Mouse (Mus musculus) hindbrain, embryonic 14.5 days (tissue): ENCODE measurements around the gene Alk. TPM values are rescaled to one million over a fixed set of nuclear protein-coding genes. Genes with fewer than 3 reads are reported as not detected.

ENCODE experiments used
- ATAC-seq: fragments of 200-750 bp; cut with Nextera tagmentation; 2 replicates; pipeline ENCODE4 v1.8.0; 2017; ENCODE audit warnings: moderate number of reproducible peaks, mild to moderate bottlenecking, moderate TSS enrichment, moderate library complexity; ENCODE audit not compliant: low FRiP score
- DNase-seq: peaks from one replicate; pipeline ENCODE4 v3.0.0-alpha.2; 2015; ENCODE audit warnings: low spot score
- H3K27ac ChIP-seq: fragments of 300-500 bp; sonication (generic); 2 replicates; pipeline ENCODE4 v1.5.1; 2014; ENCODE audit warnings: mild to moderate bottlenecking, moderate library complexity
- H3K27me3 ChIP-seq: fragments of 300-500 bp; sonication (generic); 2 replicates; pipeline ENCODE4 v1.6.1; 2014; ENCODE audit warnings: mild to moderate bottlenecking, low read length, mixed read lengths; ENCODE audit not compliant: control insufficient read depth, insufficient read depth
- H3K36me3 ChIP-seq: fragments of 300-500 bp; sonication (generic); replicated peaks from 2 replicates; pipeline ENCODE4 v1.6.1; 2014; ENCODE audit not compliant: control insufficient read depth, insufficient read depth
- H3K4me1 ChIP-seq: fragments of 300-500 bp; sonication (generic); replicated peaks from 2 replicates; pipeline ENCODE4 v1.6.1; 2014; ENCODE audit warnings: antibody characterized with exemption, low read length, mixed read lengths; ENCODE audit not compliant: control insufficient read depth, insufficient read depth
- H3K4me2 ChIP-seq: fragments of 300-500 bp; sonication (generic); replicated peaks from 2 replicates; pipeline ENCODE4 v1.6.1; 2014; ENCODE audit warnings: mild to moderate bottlenecking, moderate library complexity
- H3K4me3 ChIP-seq: fragments of 300-500 bp; sonication (generic); replicated peaks from 2 replicates; pipeline ENCODE4 v1.5.1; 2014; ENCODE audit warnings: mild to moderate bottlenecking, low read length
- H3K9ac ChIP-seq: fragments of 300-500 bp; sonication (generic); 2 replicates; pipeline ENCODE4 v1.6.1; 2014
- H3K9me3 ChIP-seq: fragments of 300-500 bp; sonication (generic); 2 replicates; pipeline ENCODE4 v1.6.1; 2016; ENCODE audit warnings: low read length; ENCODE audit not compliant: control insufficient read depth
- WGBS: fragments of 180-500 bp; shearing (Covaris S2); extraction: QIAGEN DNeasy Blood & Tissue Kit; methylation state at CpG from one replicate; pipeline ENCODE4 v1.1.7; 2014; 5-methylcytosine and 5-hydroxymethylcytosine counted together
- polyA plus RNA-seq: library from polyadenylated mRNA; unstranded; fragments of >200 nt; fragmentation: Nextera tagmentation; extraction: Ambion mirVana; gene quantifications from 2 replicates; pipeline ENCODE4 v1.2.1, GENCODE M21; 2014

Alk gene
- polyA plus RNA-seq, 1 experiment from 2014 or later: 3.2 TPM

DNA sequence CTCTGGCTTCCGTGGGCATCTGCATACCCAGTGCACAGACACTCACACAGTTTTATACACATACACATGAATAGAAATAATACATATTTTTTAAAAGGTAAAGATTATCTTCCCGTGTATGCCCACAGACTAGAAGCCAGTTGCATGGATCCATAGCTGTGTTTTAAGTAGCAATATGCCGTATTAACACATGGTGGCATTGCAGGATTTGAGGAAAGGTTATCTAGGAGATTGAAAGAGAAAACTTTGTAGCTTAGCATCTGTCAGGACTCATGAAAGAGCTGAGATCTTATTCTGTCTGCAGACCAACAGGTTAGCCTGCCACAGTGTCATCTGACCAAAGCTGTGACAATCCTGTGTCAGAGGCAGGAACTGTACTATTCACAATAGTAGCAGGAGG, 772.5 kb downstream of the Alk start:
- Histone ChIP-seq H3K27me3 (no peaks in the 10 kb centered on the region), H3K4me3 (no peak overlapping the region), H3K36me3 (peaks cover 36% of the 10 kb centered on the region), H3K9ac (no peak overlapping the region), H3K27ac (no peak overlapping the region), H3K4me1 (no peaks in the 10 kb centered on the region), H3K9me3 (no peaks in the 10 kb centered on the region), H3K4me2 (no peak overlapping the region)
- no peak for ATAC-seq
- peak; percentile 38 for DNase-seq
- 90% methylated on average over 3 of the region's 3 CpGs for WGBS

DNA sequence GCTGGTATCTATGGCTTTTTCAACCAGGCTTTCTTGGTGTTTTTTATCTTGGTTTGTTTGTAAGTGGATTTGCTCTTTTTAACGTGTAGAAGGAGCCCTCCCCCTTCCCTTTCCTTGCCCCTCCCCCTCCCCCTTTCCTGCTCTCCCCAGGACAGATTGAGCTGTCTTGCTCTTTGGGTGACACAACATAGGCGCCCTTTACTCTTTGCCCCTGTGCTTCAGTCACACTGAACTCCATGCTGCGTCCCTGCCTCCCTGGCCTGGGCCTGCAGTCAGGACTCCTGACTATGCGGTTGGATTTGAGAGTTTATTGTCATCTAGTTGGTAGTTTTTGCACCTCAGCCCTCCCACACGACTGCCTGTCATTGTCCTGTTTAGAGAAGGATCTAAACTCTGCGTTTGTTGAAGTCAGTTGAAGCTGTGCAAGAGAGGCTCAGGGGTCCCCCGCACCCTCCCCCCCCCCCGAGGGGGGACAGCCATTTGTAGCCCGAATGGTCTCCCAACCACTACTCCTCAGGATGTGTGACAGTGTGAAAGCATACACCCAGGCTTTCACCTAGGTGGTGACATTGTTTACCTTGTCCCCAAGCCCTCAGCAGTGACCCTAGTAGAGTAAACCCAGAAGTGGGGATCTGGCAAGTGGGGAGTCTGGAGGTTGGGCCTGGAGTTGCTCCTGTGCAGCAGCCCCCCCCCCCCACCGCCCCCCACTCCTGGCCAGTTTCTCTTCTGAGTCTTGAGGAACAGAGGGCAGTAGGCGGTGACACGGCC, 775.6 kb downstream of the Alk start:
- Histone ChIP-seq H3K4me1 (no peaks in the 10 kb centered on the region), H3K27me3 (no peaks in the 10 kb centered on the region), H3K9ac (no peak overlapping the region), H3K9me3 (no peaks in the 10 kb centered on the region), H3K4me3 (no peak overlapping the region), H3K4me2 (no peak overlapping the region), H3K36me3 (peaks cover 43% of the 10 kb centered on the region), H3K27ac (no peak overlapping the region)
- no peak for ATAC-seq
- WGBS: 71% methylated on average over 12 of the region's 12 CpGs
- no peak for DNase-seq

DNA sequence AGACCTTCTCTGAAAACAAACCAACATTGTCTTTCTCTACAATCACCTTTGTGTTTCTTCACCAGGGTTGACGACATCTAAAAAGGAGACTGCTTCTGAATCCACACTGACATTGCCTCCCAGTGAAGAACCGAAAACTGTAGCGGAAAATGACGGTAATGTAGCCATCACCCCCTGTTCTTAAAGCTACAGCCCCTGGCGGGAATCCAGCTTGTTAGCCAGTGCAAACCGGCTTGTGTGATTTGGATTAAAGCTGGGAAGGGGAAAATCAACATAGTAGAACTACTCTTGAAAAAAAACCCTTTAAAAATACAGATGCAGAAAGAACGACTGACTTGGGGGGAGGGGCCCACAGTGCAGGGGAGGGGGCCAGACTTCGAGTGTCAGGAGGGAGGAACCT, 776.8 kb downstream of the Alk start:
- DNase-seq (no peak), ATAC-seq (no peak)
- H3K4me3 ChIP-seq: no peak overlapping the region
- peaks cover 40% of the 10 kb centered on the region for H3K36me3 ChIP-seq
- no peak overlapping the region for H3K4me2 ChIP-seq
- no peaks in the 10 kb centered on the region for H3K4me1 ChIP-seq
- no peaks in the 10 kb centered on the region for H3K9me3 ChIP-seq
- WGBS: 66% methylated on average over 8 of the region's 8 CpGs
- no peak overlapping the region for H3K9ac ChIP-seq
- no peaks in the 10 kb centered on the region for H3K27me3 ChIP-seq
- no peak overlapping the region for H3K27ac ChIP-seq

DNA sequence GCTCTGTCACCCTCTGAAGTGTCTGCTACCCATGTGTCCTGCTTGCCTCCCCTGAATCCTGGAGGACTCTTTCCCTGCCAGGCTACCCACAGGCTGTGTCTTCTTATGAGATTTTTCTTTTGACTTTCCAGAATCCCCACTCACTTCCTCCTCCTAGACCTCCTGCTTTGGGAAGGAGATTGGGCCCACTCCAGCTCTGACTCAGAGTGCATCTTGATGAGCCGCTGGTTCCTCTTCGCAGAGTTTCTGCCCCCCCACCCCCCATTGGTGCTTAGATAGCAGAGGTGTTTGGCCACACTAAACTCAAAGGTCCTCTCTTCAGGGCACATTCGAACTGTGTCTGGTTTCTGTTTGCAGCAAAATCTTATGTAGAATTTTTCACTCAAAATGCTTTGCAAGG, 777.8 kb downstream of the Alk start:
- Histone ChIP-seq H3K27ac (no peak overlapping the region), H3K9ac (no peak overlapping the region), H3K4me3 (no peak overlapping the region), H3K9me3 (no peaks in the 10 kb centered on the region), H3K27me3 (no peaks in the 10 kb centered on the region), H3K4me2 (no peak overlapping the region), H3K36me3 (peaks cover 42% of the 10 kb centered on the region), H3K4me1 (no peaks in the 10 kb centered on the region)
- DNase-seq: no peak
- 84% methylated on average over 3 of the region's 3 CpGs for WGBS
- ATAC-seq: no peak

DNA sequence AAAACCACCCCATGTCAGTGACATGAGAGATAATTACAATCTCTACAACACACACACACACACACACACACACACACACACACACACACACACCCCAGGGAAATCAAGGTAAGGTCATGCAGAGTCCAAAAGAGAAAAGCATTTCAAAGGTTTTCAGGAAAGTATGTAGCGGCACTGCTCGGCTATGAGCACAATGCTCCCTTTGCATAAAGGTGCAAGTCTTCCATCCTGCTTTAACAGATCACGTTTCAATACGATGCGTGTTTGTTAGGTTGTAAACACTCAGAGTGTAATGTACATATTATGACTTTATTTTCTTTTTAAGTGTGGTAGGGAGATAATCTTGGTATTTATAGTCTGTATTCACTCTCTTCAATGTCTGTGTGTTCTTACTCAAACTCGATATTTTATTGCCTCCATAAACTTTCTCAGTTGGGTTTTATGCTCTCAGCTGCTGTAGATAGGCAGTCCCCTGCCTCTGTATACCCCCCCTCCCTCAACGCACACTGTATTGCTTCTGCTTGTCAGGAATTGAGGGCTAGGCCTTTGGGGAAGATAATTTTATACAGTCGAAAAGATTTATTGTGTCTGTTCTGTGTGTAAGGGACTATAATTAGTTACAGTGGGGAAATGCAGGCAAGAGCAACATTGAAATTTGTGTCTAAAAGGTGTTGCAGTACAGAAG, 780.7 kb downstream of the Alk start:
- Histone ChIP-seq H3K9me3 (no peaks in the 10 kb centered on the region), H3K4me3 (no peak overlapping the region), H3K27me3 (no peaks in the 10 kb centered on the region), H3K4me2 (no peak overlapping the region), H3K27ac (no peak overlapping the region), H3K9ac (no peak overlapping the region), H3K4me1 (no peaks in the 10 kb centered on the region), H3K36me3 (peaks cover 39% of the 10 kb centered on the region)
- WGBS: 87% methylated on average over 8 of the region's 8 CpGs
- ATAC-seq: no peak
- no peak for DNase-seq

Other genes with a start within 250 kb of the Alk start
- 118 TPM in 2 replicates for gene Ypel5, start 231.8 kb upstream of the Alk start, polyA plus RNA-seq